Mouse (Mus musculus): Measurements from ENCODE around the gene Fer.

DNA sequence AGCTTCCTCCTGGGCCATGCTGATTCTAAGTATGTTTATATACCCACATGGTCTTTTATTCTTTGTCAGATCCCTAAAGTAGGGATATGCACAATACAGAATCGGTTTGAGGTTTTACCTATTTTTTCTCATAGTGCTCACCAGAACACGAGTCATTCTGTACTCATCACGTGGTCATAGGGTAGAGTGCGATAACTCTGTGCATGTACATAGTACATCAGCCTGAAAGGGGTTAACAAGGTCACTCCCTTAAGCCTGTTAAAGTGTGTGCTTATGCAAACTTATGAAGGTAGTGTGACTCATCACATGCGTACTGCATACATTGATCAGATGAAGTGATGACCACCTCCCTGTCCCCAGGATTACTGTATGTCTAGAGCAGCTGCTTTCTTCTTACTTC is 245.9 kb downstream of the Fer start:
- TF ChIP-seq POLR2A (IDR thresholded peaks at IDR 0.05; ENCODE audit: insufficient read length, low read depth) (no peak), MYOG (IDR thresholded peaks at IDR 0.05; ENCODE audit: control insufficient read depth in 1 of 3, insufficient read depth in 1 of 3, insufficient read length in 2 of 3, low read depth in 2 of 3) (no peak)

All from myocyte (in vitro differentiated cells).